Mouse (Mus musculus) embryo, embryonic 10.5 days (tissue): ENCODE data around the gene Atp2b4.
"Not testable (repeated sequence)": the region's sequence is repeated elsewhere in the genome, so short reads cannot be mapped to it uniquely, and the experiment has no call there.

ENCODE experiments used
- DNase-seq: peaks from one replicate; pipeline ENCODE4 v3.0.0-alpha.2; 2015; ENCODE audit warnings: low spot score

The Atp2b4 gene

GRCm38 (mm10) chr1:133749954-133750353 is 50.9 kb downstream of the Atp2b4 start:
- no peak for DNase-seq

GRCm38 (mm10) chr1:133745078-133745495 is 55.8 kb downstream of the Atp2b4 start:
- DNase-seq: no peak

GRCm38 (mm10) chr1:133744609-133745008 is 56.2 kb downstream of the Atp2b4 start:
- DNase-seq: no peak

- no peak for DNase-seq
Measured at GRCm38 (mm10) chr1:133742517-133742916, 58.3 kb downstream of the Atp2b4 start.

- no peak for DNase-seq
Measured at GRCm38 (mm10) chr1:133741881-133742434, 58.9 kb downstream of the Atp2b4 start.

GRCm38 (mm10) chr1:133741171-133741570 is 59.7 kb downstream of the Atp2b4 start:
- DNase-seq: no peak

- DNase-seq: no peak
Measured at GRCm38 (mm10) chr1:133736664-133737063, 64.2 kb downstream of the Atp2b4 start.

- peak; percentile 89 for DNase-seq
Measured at GRCm38 (mm10) chr1:133735995-133736652, 64.7 kb downstream of the Atp2b4 start.

GRCm38 (mm10) chr1:133732814-133733213 is 68.0 kb downstream of the Atp2b4 start:
- DNase-seq: peak; percentile 47

GRCm38 (mm10) chr1:133728339-133728738 is 72.5 kb downstream of the Atp2b4 start:
- no peak for DNase-seq

- peak; percentile 33 for DNase-seq
Measured at GRCm38 (mm10) chr1:133720342-133720741, 80.5 kb downstream of the Atp2b4 start.

- no peak for DNase-seq
Measured at GRCm38 (mm10) chr1:133718786-133719185, 82.1 kb downstream of the Atp2b4 start.

GRCm38 (mm10) chr1:133718296-133718695 is 82.5 kb downstream of the Atp2b4 start:
- DNase-seq: no peak

GRCm38 (mm10) chr1:133716464-133716863 is 84.4 kb downstream of the Atp2b4 start:
- peak; percentile 47 for DNase-seq

- DNase-seq: no peak
Measured at GRCm38 (mm10) chr1:133715191-133715590, 85.7 kb downstream of the Atp2b4 start.

GRCm38 (mm10) chr1:133713009-133713370 is 87.9 kb downstream of the Atp2b4 start:
- DNase-seq: no peak

GRCm38 (mm10) chr1:133712288-133713008 is 88.4 kb downstream of the Atp2b4 start:
- DNase-seq: no peak

GRCm38 (mm10) chr1:133711376-133711775 is 89.5 kb downstream of the Atp2b4 start:
- no peak for DNase-seq

- no peak for DNase-seq
Measured at GRCm38 (mm10) chr1:133710895-133711294, 89.9 kb downstream of the Atp2b4 start.

- no peak for DNase-seq
Measured at GRCm38 (mm10) chr1:133709292-133709691, 91.5 kb downstream of the Atp2b4 start.

GRCm38 (mm10) chr1:133701824-133702223 is 99.0 kb downstream of the Atp2b4 start:
- not testable (repeated sequence) for DNase-seq

- DNase-seq: no peak
Measured at GRCm38 (mm10) chr1:133697935-133698620, 102.8 kb downstream of the Atp2b4 start.

GRCm38 (mm10) chr1:133695901-133696300 is 104.9 kb downstream of the Atp2b4 start:
- DNase-seq: peak; percentile 50
